ENCODE assay signal across 8 mouse cellular contexts in the genomic region with DNA sequence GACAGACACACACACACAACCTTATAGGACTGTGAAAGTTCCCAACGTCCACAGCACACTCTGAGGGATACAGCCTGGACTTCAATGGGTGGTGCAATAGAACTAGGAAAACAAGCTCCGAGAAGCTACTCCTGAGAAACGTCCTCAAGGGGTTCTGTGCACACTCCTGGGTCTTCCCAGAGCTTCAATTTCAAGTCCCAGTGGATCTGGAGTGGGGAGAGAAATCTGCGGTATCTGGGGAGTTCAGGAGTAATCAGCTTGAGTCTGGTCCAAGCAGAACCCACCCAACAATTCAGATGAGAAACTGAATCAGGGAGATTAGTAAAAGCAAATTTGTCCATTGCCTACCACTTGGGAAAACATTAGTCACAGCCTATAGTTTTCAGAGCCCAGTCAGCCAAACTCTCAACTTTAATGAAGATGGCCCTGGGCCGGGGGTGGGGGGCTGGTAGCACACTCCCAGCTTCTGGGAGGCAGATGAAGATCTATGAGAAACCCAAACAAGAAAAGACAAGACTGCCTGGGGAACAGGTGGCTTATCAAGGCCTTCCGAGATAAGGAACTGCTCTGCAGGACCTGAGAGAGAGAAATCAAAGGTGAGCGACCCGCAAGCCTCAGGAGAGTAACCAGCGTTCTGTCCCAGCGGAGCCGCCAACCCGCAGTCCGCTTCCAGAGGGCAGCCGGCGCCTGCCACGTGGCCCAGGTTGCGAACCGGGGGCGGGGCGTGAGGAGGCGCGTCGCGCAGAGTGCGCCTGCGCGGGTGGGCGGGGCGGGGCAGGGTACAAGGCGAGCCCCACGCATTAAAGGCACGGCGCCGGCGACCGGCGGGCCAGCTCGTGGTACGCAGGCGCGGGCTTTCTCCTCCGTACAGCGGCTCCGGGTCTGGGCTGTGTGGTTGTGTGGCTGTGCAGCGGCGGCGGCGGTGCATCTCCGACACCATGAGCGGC. TPM values are rescaled to one million over a fixed set of nuclear protein-coding genes. Genes with fewer than 3 reads are reported as not detected.
DNase-seq lines count a peak whose midpoint lies in the region; ATAC-seq lines count a peak whose summit lies in the region.

Gene Ppa1 (plus strand): TSS at position 763 of the 947 bp plus-strand sequence.

- H3K27ac ChIP-seq in hindbrain, embryonic 10.5 days, result peak within 1 kb of the TSS; percentile 96

- peaks cover 28% of the 10 kb centered on the region for H3K4me1 ChIP-seq in hindbrain, embryonic 10.5 days (replicated peaks)

- peaks cover 27% of the 10 kb centered on the region for H3K36me3 ChIP-seq in hindbrain, embryonic 10.5 days

- no peaks in the 10 kb centered on the region for H3K27me3 ChIP-seq in hindbrain, embryonic 10.5 days (ENCODE audit: insufficient read depth, poor library complexity, severe bottlenecking)

- peak; percentile 97 for ATAC-seq in frontal cortex, adult (ENCODE audit: low TSS enrichment)

- 3% methylated on average over 50 of the region's 50 CpGs for WGBS in hindbrain, embryonic 10.5 days

- H3K4me3 ChIP-seq in hindbrain, embryonic 10.5 days, result peak within 1 kb of the TSS; percentile 91

- DNase-seq in MEL-GATA-1-ER (ENCODE audit: extremely low read depth, low read depth), result peak; percentile 56
- DNase-seq in cerebellum, adult 8-10 months, result peak; percentile 81
- peak; percentile 92 for DNase-seq in hindbrain, embryonic 10.5 days (ENCODE audit: low spot score)
- peak; percentile 77 to 86 for DNase-seq in layer of hippocampus, postnatal 10 days (ENCODE audit: low spot score in 2 of 2)
- DNase-seq in lung, postnatal 10 days, result peak; percentile 87
- peak; percentile 87 for DNase-seq in ovary, postnatal 36 days (ENCODE audit: low spot score)
- DNase-seq in thymus, postnatal 25 days, result peak; percentile 80

- H3K9me3 ChIP-seq in hindbrain, embryonic 10.5 days, result no peaks in the 10 kb centered on the region

RNA-seq across cellular contexts. Expression of gene Ppa1, which starts in this region (rescaled TPM):
- polyA plus RNA-seq in hindbrain, embryonic 10.5 days (2016; fragmentation: Nextera tagmentation; extraction: Ambion mirVana), result 293 and 337 TPM in 2 replicates
- 100 to 1,000 TPM; 117 to 126 TPM for total RNA-seq in layer of hippocampus, postnatal 10 days (2021)

Comparison
In these comparisons a context has a peak if more than half of its experiments do, and no peak if none do; other contexts are left out.
1. Peak in every context shown above with its lines: DNase-seq, ATAC-seq, H3K4me3 ChIP-seq and H3K27ac ChIP-seq.